ENCODE assay signal across 20 mouse cellular contexts in genomic region chr14:26626605-26627140, GRCm38 (mm10). TPM values are rescaled to one million over a fixed set of nuclear protein-coding genes. Genes with fewer than 3 reads are reported as not detected.
DNase-seq lines count a peak whose midpoint lies in the region; ATAC-seq and TF ChIP-seq lines count a peak whose summit lies in the region.
"Had no signal": no experiment of that assay in that cellular context is flagged by ENCODE, and none has a peak within 500 bp of the region (broad histone marks: within the 10 kb centered on the region; RNA-seq: fewer than 3 reads in every experiment).

No protein-coding gene starts in this region.

- H3K36me3 ChIP-seq in kidney, postnatal 0 days (ENCODE audit: insufficient read depth, low read length) = peaks cover 47% of the 10 kb centered on the region
- peaks cover 30% of the 10 kb centered on the region for H3K36me3 ChIP-seq in intestine, embryonic 15.5 days

- no peak overlapping the region for H3K4me3 ChIP-seq in kidney, postnatal 0 days (replicated peaks; ENCODE audit: low read depth, low read length)
- H3K4me3 ChIP-seq in bone marrow, adult 2 months (replicated peaks; ENCODE audit: control insufficient read depth, low read depth, low read length) = peak overlapping the region; percentile 41
- H3K4me3 ChIP-seq in intestine, embryonic 15.5 days (replicated peaks) = no peak overlapping the region
- H3K4me3 ChIP-seq: embryonic facial prominence, embryonic 13.5 days; forebrain, embryonic 15.5 days; limb, embryonic 12.5 days; liver, embryonic 13.5 days; lung, embryonic 15.5 days; midbrain, embryonic 13.5 days; neural tube, embryonic 13.5 days; stomach, embryonic 15.5 days had no signal

- no peak for DNase-seq in kidney, postnatal 0 days (ENCODE audit: low spot score)
- DNase-seq in kidney, postnatal 10 days = no peak
- DNase-seq in A20 (ENCODE audit: low read depth, low spot score) (peak; percentile 34), adipocyte (ENCODE audit: low spot score) (no peak)
- DNase-seq in heart, adult 18-20 months = no peak
- DNase-seq: adrenal gland, postnatal 25 days; cerebellum, adult 9-10 months; gastrocnemius, postnatal 25 days; liver, embryonic 13.5 days; lung, postnatal 4 days had no signal

- no peak for TF ChIP-seq POLR2A in bone marrow, adult 2 months (IDR thresholded peaks at IDR 0.05; ENCODE audit: borderline replicate concordance, control insufficient read depth, low read depth, low read length)

- no peak overlapping the region for H3K4me2 ChIP-seq in kidney, postnatal 0 days (ENCODE audit: low read length)
- no peak overlapping the region for H3K4me2 ChIP-seq in intestine, embryonic 15.5 days (replicated peaks)
- H3K4me2 ChIP-seq: embryonic facial prominence, embryonic 13.5 days; forebrain, embryonic 15.5 days; limb, embryonic 12.5 days; liver, embryonic 13.5 days; lung, embryonic 15.5 days; midbrain, embryonic 13.5 days; neural tube, embryonic 13.5 days; stomach, embryonic 15.5 days had no signal

- 0 out of 2 replicates have a peak overlapping the region, but pooled peaks have one; percentile 6 for H3K27ac ChIP-seq in kidney, postnatal 0 days
- peak overlapping the region; percentile 85 for H3K27ac ChIP-seq in bone marrow, adult 2 months (ENCODE audit: control insufficient read depth, insufficient read depth, low read depth, low read length, poor library complexity)
- H3K27ac ChIP-seq in intestine, embryonic 15.5 days = no peak overlapping the region
- H3K27ac ChIP-seq: embryonic facial prominence, embryonic 13.5 days; forebrain, embryonic 15.5 days; limb, embryonic 12.5 days; liver, embryonic 13.5 days; lung, embryonic 15.5 days; midbrain, embryonic 13.5 days; neural tube, embryonic 13.5 days; stomach, embryonic 15.5 days had no signal

- ATAC-seq in kidney, postnatal 0 days (replicated peaks; ENCODE audit: low FRiP score, low read depth) = no peak
- peak; percentile 89 for ATAC-seq in megakaryocyte, adult 5-6 weeks (ENCODE audit: poor library complexity, severe bottlenecking)
- no peak for ATAC-seq in intestine, embryonic 15.5 days
- ATAC-seq: forebrain, embryonic 15.5 days; midbrain, embryonic 13.5 days had no signal

- no peaks in the 10 kb centered on the region for H3K27me3 ChIP-seq in kidney, postnatal 0 days (ENCODE audit: insufficient read depth, low read length)
- H3K27me3 ChIP-seq in intestine, embryonic 15.5 days (replicated peaks) = no peaks in the 10 kb centered on the region
- H3K27me3 ChIP-seq: embryonic facial prominence, embryonic 13.5 days; forebrain, embryonic 15.5 days; limb, embryonic 12.5 days; liver, embryonic 13.5 days; lung, embryonic 15.5 days; midbrain, embryonic 13.5 days; neural tube, embryonic 13.5 days; stomach, embryonic 15.5 days had no signal

- H3K4me1 ChIP-seq in kidney, postnatal 0 days (replicated peaks; ENCODE audit: insufficient read depth, low read length) = no peaks in the 10 kb centered on the region
- H3K4me1 ChIP-seq in bone marrow, adult 2 months (ENCODE audit: control insufficient read depth, insufficient read depth, low read length) = no peaks in the 10 kb centered on the region; the same call in 1 of the 2 replicates
- H3K4me1 ChIP-seq in intestine, embryonic 15.5 days (replicated peaks) = no peaks in the 10 kb centered on the region
- H3K4me1 ChIP-seq: embryonic facial prominence, embryonic 13.5 days; forebrain, embryonic 15.5 days; limb, embryonic 12.5 days; liver, embryonic 13.5 days; lung, embryonic 15.5 days; midbrain, embryonic 13.5 days; neural tube, embryonic 13.5 days; stomach, embryonic 15.5 days had no signal

- WGBS in kidney, postnatal 0 days = 81% methylated on average over 5 of the region's 5 CpGs
- WGBS in bone marrow, adult 2 months = 12% methylated on average over 5 of the region's 5 CpGs
- 86% methylated on average over 5 of the region's 5 CpGs for WGBS in intestine, embryonic 15.5 days

- no peak for TF ChIP-seq CTCF in kidney, postnatal 0 days (IDR thresholded peaks at IDR 0.05; ENCODE audit: low read depth)
- no peak for TF ChIP-seq CTCF in bone marrow, adult 2 months (IDR thresholded peaks at IDR 0.05; ENCODE audit: control insufficient read depth, insufficient read depth, low read length)

- no peaks in the 10 kb centered on the region for H3K9me3 ChIP-seq in kidney, postnatal 0 days (replicated peaks; ENCODE audit: low read length)
- no peaks in the 10 kb centered on the region for H3K9me3 ChIP-seq in intestine, embryonic 15.5 days
- H3K9me3 ChIP-seq: embryonic facial prominence, embryonic 13.5 days; forebrain, embryonic 15.5 days; limb, embryonic 12.5 days; liver, embryonic 13.5 days; lung, embryonic 15.5 days; midbrain, embryonic 13.5 days; neural tube, embryonic 13.5 days; stomach, embryonic 15.5 days had no signal

- H3K9ac ChIP-seq in kidney, postnatal 0 days (ENCODE audit: low read depth, low read length) = no peak overlapping the region
- H3K9ac ChIP-seq in intestine, embryonic 15.5 days = no peak overlapping the region
- H3K9ac ChIP-seq: embryonic facial prominence, embryonic 13.5 days; forebrain, embryonic 15.5 days; limb, embryonic 12.5 days; liver, embryonic 13.5 days; lung, embryonic 15.5 days; midbrain, embryonic 13.5 days; neural tube, embryonic 13.5 days; stomach, embryonic 15.5 days had no signal

RNA-seq across cellular contexts. Expression of gene Arf4, which starts 11.2 kb away (rescaled TPM):
- 519 and 548 TPM in 2 replicates for polyA plus RNA-seq in kidney, postnatal 0 days (2015; fragmentation: Nextera tagmentation; extraction: Ambion mirVana)
- 36.8 and 38.3 TPM in 2 replicates for polyA plus RNA-seq in bone marrow, adult 2 months (2011; ENCODE audit: insufficient read depth, insufficient read length, low replicate concordance, missing spikeins)
- 304 and 335 TPM in 2 replicates for total RNA-seq in megakaryocyte, adult 5-6 weeks (2015)
- total RNA-seq in megakaryocyte, adult 5-6 weeks (2017) = 83.1 and 91.3 TPM in 2 replicates
- 10 to 100 TPM; 74.7 to 77.3 TPM for total RNA-seq in heart, adult 18-20 months (2021)
- 592 and 625 TPM in 2 replicates for polyA plus RNA-seq in intestine, embryonic 15.5 days (2015; fragmentation: Nextera tagmentation; extraction: Ambion mirVana)

RNA-seq across cellular contexts. Expression of gene Pde12, which starts 43.0 kb away (rescaled TPM):
- 8.8 and 9.2 TPM in 2 replicates for polyA plus RNA-seq in kidney, postnatal 0 days (2015; fragmentation: Nextera tagmentation; extraction: Ambion mirVana)
- 2.6 and 3.3 TPM in 2 replicates for polyA plus RNA-seq in bone marrow, adult 2 months (2011; ENCODE audit: insufficient read depth, insufficient read length, low replicate concordance, missing spikeins)
- total RNA-seq in megakaryocyte, adult 5-6 weeks (2015) = 8.7 TPM in 2 replicates
- total RNA-seq in megakaryocyte, adult 5-6 weeks (2017) = 7.6 TPM in 2 replicates
- 1 to 10 TPM; 5.3 to 5.5 TPM for total RNA-seq in heart, adult 18-20 months (2021)
- 10.1 and 10.2 TPM in 2 replicates for polyA plus RNA-seq in intestine, embryonic 15.5 days (2015; fragmentation: Nextera tagmentation; extraction: Ambion mirVana)

RNA-seq across cellular contexts. Expression of gene Dennd6a, which starts 53.0 kb away (rescaled TPM):
- 29.2 and 33.6 TPM in 2 replicates for polyA plus RNA-seq in kidney, postnatal 0 days (2015; fragmentation: Nextera tagmentation; extraction: Ambion mirVana)
- polyA plus RNA-seq in bone marrow, adult 2 months (2011; ENCODE audit: insufficient read depth, insufficient read length, low replicate concordance, missing spikeins) = 7.6 and 9.0 TPM in 2 replicates
- 28.0 and 34.6 TPM in 2 replicates for total RNA-seq in megakaryocyte, adult 5-6 weeks (2015)
- 30.3 and 30.5 TPM in 2 replicates for total RNA-seq in megakaryocyte, adult 5-6 weeks (2017)
- total RNA-seq in heart, adult 18-20 months (2021) = 10 to 100 TPM; 12.4 to 12.9 TPM
- 29.0 and 32.0 TPM in 2 replicates for polyA plus RNA-seq in intestine, embryonic 15.5 days (2015; fragmentation: Nextera tagmentation; extraction: Ambion mirVana)

Comparison
In these comparisons a context has a peak if more than half of its experiments do, and no peak if none do; other contexts are left out.
1. RNA of gene Arf4, which starts 11.2 kb away (polyA plus RNA-seq): 592 to 625 TPM in intestine, embryonic 15.5 days and 519 to 548 TPM in kidney, postnatal 0 days; 36.8 to 38.3 TPM in bone marrow, adult 2 months; every median in the first group is over 10 times any median in the second.